Mouse (Mus musculus) naive thymus-derived CD4-positive, alpha-beta T cell, adult 2 months (primary cell): ENCODE measurements at regions not wholly inside any gene's neighbourhood (a gene's known extent, or its start where the extent isn't known, plus 50 kb on each side); places are given as distances from the start of the nearest gene placed in this dataset.

Source experiments
- DNase-seq: peaks from one replicate; pipeline ENCODE4 v3.0.0-alpha.2; 2011; ENCODE audit warnings: low read depth

DNA sequence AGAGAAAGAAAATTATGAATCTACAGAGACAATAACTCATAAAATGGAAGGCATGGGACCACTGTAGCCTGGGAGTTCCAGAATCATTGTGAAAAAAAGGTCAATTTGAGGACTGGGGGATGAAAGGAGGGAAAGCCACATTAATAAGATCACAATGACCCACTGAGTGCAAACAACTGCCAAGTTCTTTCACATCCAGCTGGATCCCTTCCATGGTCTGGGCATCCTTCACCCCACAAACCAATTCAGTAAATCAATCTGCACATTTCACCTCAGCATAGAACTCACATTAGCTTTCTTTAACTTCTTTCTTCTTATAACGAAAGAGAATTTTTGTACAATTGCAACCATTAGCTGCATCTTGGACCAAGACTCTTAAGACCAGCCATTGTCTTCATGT, 169.4 kb downstream of the Gm19410 start:
- DNase-seq: no peak

DNA sequence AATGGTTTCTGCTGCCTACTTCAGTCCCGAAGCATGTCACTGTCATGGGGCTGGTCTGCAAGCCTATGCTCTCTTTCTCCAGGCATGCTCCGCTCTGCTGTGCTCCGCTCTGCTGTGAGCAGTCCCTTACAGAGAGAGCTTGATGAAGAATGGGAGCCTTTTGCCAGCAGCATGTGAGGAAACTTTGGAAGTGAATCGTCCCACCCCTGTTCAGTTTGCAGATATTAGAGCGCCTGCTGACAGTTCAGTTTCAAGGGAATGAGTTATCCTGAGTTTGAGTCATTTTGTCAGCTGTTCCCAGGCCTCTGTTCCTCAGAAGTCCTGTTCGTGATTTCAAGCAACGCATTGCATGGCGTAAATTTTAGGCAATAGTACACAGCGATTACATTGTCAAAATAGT, 173.6 kb downstream of the Gm19410 start:
- DNase-seq: no peak

GRCm38 (mm10) chr8:35942515-35942914, 176.9 kb downstream of the Gm19410 start:
- DNase-seq: no peak

GRCm38 (mm10) chr8:35943686-35944085, 178.1 kb downstream of the Gm19410 start:
- DNase-seq: no peak

DNA sequence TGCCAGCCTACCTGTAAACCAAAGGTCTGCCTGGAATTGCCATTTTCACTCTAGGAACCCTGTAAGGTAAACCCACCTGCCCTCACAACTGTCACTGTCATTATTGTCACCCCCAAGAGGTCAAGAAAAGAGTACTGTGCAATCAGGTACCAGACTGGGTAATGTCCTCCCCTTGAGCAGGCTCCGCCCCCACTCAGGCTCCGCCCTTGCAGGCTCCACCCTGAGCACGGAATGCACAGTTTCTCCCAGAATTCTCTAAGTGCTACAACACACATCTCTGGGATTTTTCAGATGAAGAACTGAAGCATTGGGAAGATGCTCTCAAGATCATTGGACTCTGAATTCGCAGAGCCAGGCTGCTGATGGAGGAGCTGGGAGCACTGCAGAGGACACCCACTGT, 178.9 kb downstream of the Gm19410 start:
- no peak for DNase-seq

- DNase-seq: peak; percentile 48
Observed at GRCm38 (mm10) chr8:35946539-35946940, 180.9 kb downstream of the Gm19410 start.

DNA sequence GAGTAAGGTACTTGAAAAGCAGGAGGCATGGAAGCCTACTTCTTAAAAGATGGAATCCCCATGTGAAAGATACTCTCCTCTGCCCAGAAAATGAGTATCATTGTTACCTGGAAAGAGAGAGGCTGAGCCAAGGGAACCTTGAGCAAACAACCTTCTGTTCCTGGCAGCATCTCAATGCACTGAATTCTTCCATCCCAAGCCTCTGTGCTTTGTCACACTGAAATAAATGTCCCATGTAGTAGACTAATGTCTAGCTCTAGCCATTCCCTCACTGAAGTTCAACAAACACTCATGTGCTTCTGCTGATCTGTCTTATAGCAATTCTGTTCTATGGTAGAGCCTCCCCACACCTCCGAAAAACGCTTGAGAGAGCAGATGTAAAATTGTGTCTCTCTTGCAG, 182.6 kb downstream of the Gm19410 start:
- DNase-seq: no peak

DNA sequence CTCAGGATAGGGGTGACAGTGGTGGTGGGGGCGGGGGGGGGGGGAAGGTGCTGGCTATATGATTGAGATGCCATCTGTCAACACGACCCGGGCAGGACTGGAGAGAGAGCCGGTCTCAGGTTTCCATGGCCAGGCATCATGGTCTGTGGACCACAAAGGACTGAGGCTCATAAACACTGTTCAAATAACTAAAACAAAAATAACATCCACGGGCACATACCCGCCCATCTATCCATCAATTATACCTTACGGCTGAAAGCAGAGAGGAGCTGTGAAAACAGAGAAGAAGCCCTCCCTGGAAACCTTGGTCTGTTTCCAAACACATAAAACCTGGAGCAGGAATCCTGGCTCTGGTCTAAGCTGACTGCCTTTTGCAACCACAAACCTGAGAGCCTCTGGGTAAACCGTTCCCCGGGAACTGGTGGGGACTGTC, 183.2 kb downstream of the Gm19410 start:
- DNase-seq: no peak

DNA sequence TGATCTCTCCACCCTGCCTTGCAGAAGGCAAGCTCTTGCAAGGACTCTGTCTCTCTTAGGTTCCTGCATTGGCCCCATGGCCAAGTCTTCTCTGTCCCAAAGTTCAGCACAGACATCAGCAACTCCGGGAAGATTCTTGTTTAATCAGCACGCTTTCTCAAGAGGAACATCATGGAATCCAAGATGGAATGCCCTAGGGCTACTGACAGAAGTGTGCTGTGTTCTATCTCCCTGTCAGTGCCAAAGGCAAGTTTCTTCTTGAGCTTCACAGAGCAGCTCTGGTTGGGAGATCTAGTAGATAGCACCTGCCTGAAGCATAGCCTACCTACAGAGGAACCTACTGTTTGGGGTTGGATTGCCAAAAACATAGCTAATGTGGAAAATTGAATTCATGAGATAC, 189.9 kb downstream of the Gm19410 start:
- DNase-seq: no peak

DNA sequence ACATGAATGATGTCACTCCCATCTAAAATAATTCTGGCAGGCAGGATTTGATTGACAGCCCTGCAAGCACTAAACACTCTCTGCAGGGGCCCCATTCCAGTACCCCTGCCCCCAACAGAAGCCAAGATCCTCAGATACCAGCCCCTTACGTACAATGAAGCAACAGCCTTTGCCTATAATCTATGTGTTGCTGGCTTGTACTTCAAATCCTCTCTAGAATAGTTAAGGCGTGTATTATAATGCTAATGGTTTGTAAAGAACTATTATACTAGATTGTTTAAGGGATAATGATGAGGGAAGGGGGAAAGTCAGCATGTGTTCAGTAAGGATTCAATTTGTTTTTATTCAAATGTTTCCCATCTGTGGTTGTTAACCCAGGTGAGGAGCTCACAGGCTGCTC, 190.7 kb downstream of the Gm19410 start:
- no peak for DNase-seq

DNA sequence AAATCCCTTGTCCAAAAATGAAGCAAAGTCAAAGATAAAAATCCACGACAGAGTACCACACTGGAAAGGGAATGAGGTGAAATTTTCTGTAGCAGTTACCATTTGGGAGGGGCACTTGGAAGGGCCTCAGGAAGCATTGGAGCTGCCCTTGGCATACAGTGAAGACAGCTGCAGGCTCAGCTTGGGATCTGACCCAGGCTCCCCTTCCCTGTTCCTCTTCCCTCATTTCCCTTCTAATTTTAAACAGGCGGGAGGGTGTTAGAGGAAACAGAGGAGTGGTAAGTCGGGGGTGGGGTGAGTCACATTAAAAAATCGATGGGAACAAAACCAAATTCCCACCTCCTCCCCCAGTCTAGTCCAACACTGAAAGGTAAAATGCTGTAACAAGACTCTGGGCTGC, 193.6 kb downstream of the Gm19410 start:
- no peak for DNase-seq

GRCm38 (mm10) chr8:35960867-35961614, 195.5 kb downstream of the Gm19410 start:
- no peak for DNase-seq

DNA sequence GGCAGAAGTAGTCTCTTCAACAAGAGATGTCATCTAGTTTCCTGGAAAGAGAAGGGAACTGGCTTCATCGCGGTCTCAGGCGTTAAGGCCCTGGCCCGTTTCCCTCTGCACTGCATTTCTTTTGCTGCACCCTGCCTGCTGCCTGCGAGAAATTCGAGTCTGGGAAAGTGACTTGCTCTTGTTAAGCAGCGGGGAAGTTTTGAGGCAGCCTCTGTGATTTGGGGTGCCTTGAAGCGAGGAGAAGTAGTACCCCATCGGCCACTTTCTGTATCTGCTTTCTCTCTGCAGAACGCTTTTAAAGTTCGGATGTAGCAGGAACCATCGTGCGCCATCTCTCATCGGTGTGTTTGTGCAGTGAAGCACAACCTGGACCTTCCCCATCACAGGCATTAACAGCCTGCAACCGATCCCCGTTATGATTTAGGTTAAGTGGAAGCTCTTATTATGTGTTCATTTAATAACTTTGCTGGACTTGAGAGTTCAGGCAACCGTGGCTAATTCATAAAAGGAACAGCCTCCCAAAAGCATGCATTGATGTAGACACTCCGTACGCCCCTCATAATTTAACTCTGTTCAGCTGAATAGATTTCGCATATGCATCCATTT, 196.1 kb downstream of the Gm19410 start:
- no peak for DNase-seq

DNA sequence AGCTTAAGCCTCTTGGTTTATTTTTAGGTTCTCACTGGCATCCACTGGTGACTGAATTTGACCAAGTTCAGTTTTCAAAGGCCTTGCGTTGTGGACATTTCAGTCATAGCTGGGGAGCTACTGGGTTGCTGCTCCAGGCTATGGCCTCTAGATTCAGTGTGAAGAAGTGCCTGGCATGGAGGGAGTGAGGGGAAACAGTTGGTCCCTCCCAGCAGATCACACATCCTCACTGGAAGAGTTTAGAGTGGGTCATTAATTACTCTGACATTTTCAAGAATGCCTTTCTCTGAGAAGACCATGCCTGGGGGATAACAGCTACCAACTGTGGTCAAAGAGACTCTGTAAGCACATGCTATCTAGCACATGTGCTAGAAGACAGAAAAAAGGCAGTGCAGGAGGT, 199.3 kb downstream of the Gm19410 start:
- DNase-seq: no peak

GRCm38 (mm10) chr8:35968341-35968740, 202.8 kb downstream of the Gm19410 start:
- no peak for DNase-seq

DNA sequence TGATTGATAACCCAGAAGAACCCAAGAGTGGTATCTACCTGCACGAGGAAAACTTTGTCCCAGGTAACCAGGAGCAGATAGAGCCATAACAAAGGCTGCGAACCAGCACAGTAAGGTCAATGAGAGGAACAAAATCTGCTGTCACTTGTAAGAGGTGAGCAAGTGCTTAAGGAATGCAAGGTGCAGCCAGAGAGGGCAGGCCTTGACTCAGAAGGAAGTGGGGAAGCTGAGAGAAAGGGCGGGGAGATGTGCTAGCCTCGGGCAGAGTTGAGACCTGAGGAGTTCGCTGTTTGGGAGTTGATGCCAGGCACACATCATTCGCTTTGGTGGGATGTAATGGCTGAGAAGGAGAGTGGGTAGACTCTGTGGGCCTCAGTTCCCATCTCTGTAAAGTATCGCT, 205.5 kb downstream of the Gm19410 start:
- DNase-seq: no peak

- no peak for DNase-seq
Observed at GRCm38 (mm10) chr8:35974323-35975029, 208.9 kb downstream of the Gm19410 start.

- no peak for DNase-seq
Observed at GRCm38 (mm10) chr8:35979638-35980255, 214.2 kb downstream of the Gm19410 start.

DNA sequence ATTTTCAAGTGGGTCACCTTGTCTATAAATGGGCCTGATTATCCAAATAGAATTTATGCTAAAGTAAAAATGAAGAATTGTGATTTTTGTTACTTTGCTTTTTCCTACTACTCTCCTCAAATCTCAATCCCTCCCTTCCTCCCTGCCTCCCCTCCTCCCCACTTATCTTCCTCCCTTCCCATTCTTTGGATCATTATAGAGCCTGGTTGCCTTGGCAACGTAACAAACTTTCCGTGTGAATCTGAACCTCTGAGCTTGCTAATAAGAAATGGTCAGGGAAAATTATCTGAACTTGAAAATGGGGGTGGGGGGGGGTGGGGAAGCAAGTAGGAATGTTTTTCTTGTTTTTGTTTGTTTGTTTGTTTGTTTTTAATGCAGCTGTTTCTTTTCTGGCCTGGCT, 217.5 kb downstream of the Gm19410 start:
- no peak for DNase-seq

GRCm38 (mm10) chr8:35985152-35985689, 219.6 kb downstream of the Gm19410 start:
- no peak for DNase-seq

GRCm38 (mm10) chr8:35987327-35987726, 221.7 kb downstream of the Gm19410 start:
- no peak for DNase-seq

DNA sequence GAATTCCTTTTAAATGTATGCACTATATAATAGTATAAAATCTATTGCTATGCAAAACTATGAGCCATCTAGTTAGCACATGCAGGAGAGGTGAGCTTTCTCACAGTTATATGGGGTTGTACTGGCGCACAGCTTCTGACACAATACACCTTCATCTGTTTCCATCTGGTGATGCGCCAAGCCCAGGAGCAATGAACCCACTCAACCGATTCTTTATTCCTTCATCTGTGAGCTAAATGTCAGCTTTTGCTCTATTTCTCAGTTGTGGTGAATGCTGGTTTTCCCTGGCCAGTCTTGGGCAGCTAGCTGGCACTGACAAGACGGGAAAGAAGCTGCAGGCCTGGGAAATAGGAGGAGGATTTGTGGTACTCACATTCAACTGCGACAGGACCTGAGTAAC, 225.4 kb downstream of the Gm19410 start:
- no peak for DNase-seq
